10 mouse cellular contexts compared by ENCODE assay signal in genomic region chr8:72257171-72257901, GRCm38 (mm10). TPM values are rescaled to one million over a fixed set of nuclear protein-coding genes. Genes with fewer than 3 reads are reported as not detected.
A peak's percentile ranks its signal among the peaks of the same experiment; 100 is the strongest.
DNase-seq lines count a peak whose midpoint lies in the region; ATAC-seq and TF ChIP-seq lines count a peak whose summit lies in the region.
"Had no signal": no experiment of that assay in that cellular context is flagged by ENCODE, and none has a peak within 500 bp of the region (broad histone marks: within the 10 kb centered on the region; RNA-seq: fewer than 3 reads in every experiment).

No protein-coding gene starts in this region.

- H3K9me3 ChIP-seq in hindbrain, embryonic 11.5 days (ENCODE audit: control insufficient read depth, low read length) = no peaks in the 10 kb centered on the region
- H3K9me3 ChIP-seq: neural tube, embryonic 13.5 days had no signal

- H3K4me2 ChIP-seq in hindbrain, embryonic 11.5 days (replicated peaks; ENCODE audit: low read depth, low read length) = no peak overlapping the region
- H3K4me2 ChIP-seq: neural tube, embryonic 13.5 days had no signal

- no peak for TF ChIP-seq EP300 in heart, adult 2 months (IDR thresholded peaks at IDR 0.05; ENCODE audit: insufficient read depth, low read depth, low read length)

- intact Hi-C loops in heart, adult 2 months (cut with DNase I) = loop anchor here (5.0 kb wide), 1 partner anchor 80 kb away; no protein-coding TSS in a partner anchor
- intact Hi-C loops in heart, postnatal 25 days (cut with DNase I) = no loop called here
- intact Hi-C loops in gastrocnemius, postnatal 14 days (cut with DNase I; ENCODE audit: low total_unique reads) = no loop called here

- DNase-seq in heart, adult 2 months = no peak
- no peak for DNase-seq in heart, postnatal 25 days (ENCODE audit: low spot score)
- DNase-seq in A20 (ENCODE audit: low read depth, low spot score) = peak; percentile 58
- peak; percentile 59 for DNase-seq in brain, embryonic 14.5 days (ENCODE audit: low read depth)
- peak; percentile 67 for DNase-seq in hindbrain, embryonic 11.5 days (ENCODE audit: low spot score)
- peak; percentile 40 to 63 for DNase-seq in lung, postnatal 4 days
- peak; percentile 54 to 57 for DNase-seq in spleen, postnatal 36 days (ENCODE audit: low spot score in 2 of 2)
- no peak for DNase-seq in gastrocnemius, postnatal 14 days

- WGBS in heart, adult 2 months = 55% methylated on average over 7 of the region's 7 CpGs
- WGBS in hindbrain, embryonic 11.5 days = 58% methylated on average over 7 of the region's 7 CpGs

- peak; percentile 51 for ATAC-seq in hindbrain, embryonic 11.5 days (ENCODE audit: low FRiP score)

- H3K4me1 ChIP-seq in heart, adult 2 months (ENCODE audit: control insufficient read depth, insufficient read depth, low read length) = peaks cover 15% of the 10 kb centered on the region
- no peaks in the 10 kb centered on the region for H3K4me1 ChIP-seq in hindbrain, embryonic 11.5 days (replicated peaks; ENCODE audit: control insufficient read depth, insufficient read depth, low read length)

- no peaks in the 10 kb centered on the region for H3K27me3 ChIP-seq in heart, adult 2 months (ENCODE audit: control insufficient read depth, insufficient read depth, low read length)
- no peaks in the 10 kb centered on the region for H3K27me3 ChIP-seq in hindbrain, embryonic 11.5 days (ENCODE audit: control insufficient read depth, insufficient read depth, low read length)
- H3K27me3 ChIP-seq: neural tube, embryonic 13.5 days had no signal

- TF ChIP-seq POLR2A in heart, adult 2 months (IDR thresholded peaks at IDR 0.05; ENCODE audit: insufficient read depth, low read depth, low read length) = no peak
- TF ChIP-seq POLR2A in brain, embryonic 14.5 days (IDR thresholded peaks at IDR 0.05; ENCODE audit: borderline replicate concordance, extremely low read depth, insufficient read depth, insufficient read length, poor library complexity, severe bottlenecking) = no peak

- H3K36me3 ChIP-seq in heart, adult 2 months (ENCODE audit: control insufficient read depth, insufficient read depth, low read length) = peaks cover 2% of the 10 kb centered on the region; the same call in 1 of the 2 replicates
- H3K36me3 ChIP-seq in hindbrain, embryonic 11.5 days (ENCODE audit: control insufficient read depth, insufficient read depth, low read length) = 0 out of 2 replicates have a peak, but pooled peaks cover 3% of the 10 kb centered on the region

- H3K9ac ChIP-seq in heart, adult 2 months (ENCODE audit: low read depth, low read length) = no peak overlapping the region
- no peak overlapping the region for H3K9ac ChIP-seq in hindbrain, embryonic 11.5 days (ENCODE audit: low read depth, low read length)
- H3K9ac ChIP-seq: neural tube, embryonic 13.5 days had no signal

- no peaks in the 10 kb centered on the region for H3K79me2 ChIP-seq in heart, adult 2 months (replicated peaks; ENCODE audit: control insufficient read depth, insufficient read depth, low read length)

- no peak overlapping the region for H3K4me3 ChIP-seq in heart, adult 2 months
- H3K4me3 ChIP-seq in hindbrain, embryonic 11.5 days (ENCODE audit: low read depth, low read length) = no peak overlapping the region
- H3K4me3 ChIP-seq: neural tube, embryonic 13.5 days had no signal

- TF ChIP-seq CTCF in heart, adult 2 months (IDR thresholded peaks at IDR 0.05) = peak; percentile 70
- TF ChIP-seq CTCF in brain, embryonic 14.5 days (IDR thresholded peaks at IDR 0.05; ENCODE audit: borderline replicate concordance, extremely low read depth, insufficient read depth, insufficient read length) = peak; percentile 69

- no peak overlapping the region for H3K27ac ChIP-seq in heart, adult 2 months
- H3K27ac ChIP-seq in hindbrain, embryonic 11.5 days (ENCODE audit: low read depth, low read length) = no peak overlapping the region
- H3K27ac ChIP-seq: neural tube, embryonic 13.5 days had no signal

RNA-seq across cellular contexts. Expression of gene Ap1m1, which starts 17.5 kb away (rescaled TPM):
- 10 to 100 TPM; 44.6 to 48.8 TPM for total RNA-seq in heart, adult 2 months (2021)
- 74.3 and 77.0 TPM in 2 replicates for polyA plus RNA-seq in heart, adult 2 months (2012; rRNA removed)
- 10 to 100 TPM; 44.0 to 46.1 TPM for total RNA-seq in heart, postnatal 25 days (2021)
- polyA plus RNA-seq in brain, embryonic 14.5 days (2012; rRNA removed) = 242 and 254 TPM in 2 replicates
- polyA plus RNA-seq in hindbrain, embryonic 11.5 days (2014; fragmentation: Nextera tagmentation; extraction: Ambion mirVana) = 174 and 175 TPM in 2 replicates
- 10 to 100 TPM; 24.7 to 27.2 TPM for total RNA-seq in gastrocnemius, postnatal 14 days (2021)

RNA-seq across cellular contexts. Expression of gene Fam32a, which starts 37.8 kb away (rescaled TPM):
- total RNA-seq in heart, adult 2 months (2021) = 10 to 100 TPM; 21.4 to 23.2 TPM
- 21.2 and 29.9 TPM in 2 replicates for polyA plus RNA-seq in heart, adult 2 months (2012; rRNA removed)
- total RNA-seq in heart, postnatal 25 days (2021) = 10 to 100 TPM; 20.4 to 20.7 TPM
- polyA plus RNA-seq in brain, embryonic 14.5 days (2012; rRNA removed) = 89.1 and 103 TPM in 2 replicates
- 75.9 and 78.9 TPM in 2 replicates for polyA plus RNA-seq in hindbrain, embryonic 11.5 days (2014; fragmentation: Nextera tagmentation; extraction: Ambion mirVana)
- 10 to 100 TPM; 10.9 to 13.4 TPM for total RNA-seq in gastrocnemius, postnatal 14 days (2021)

RNA-seq across cellular contexts. Expression of gene Gm11034, which starts 43.9 kb away (rescaled TPM):
- total RNA-seq in heart, adult 2 months (2021) = not detected
- not detected in 2 replicates for polyA plus RNA-seq in heart, adult 2 months (2012; rRNA removed)
- not detected for total RNA-seq in heart, postnatal 25 days (2021)
- not detected in 2 replicates for polyA plus RNA-seq in brain, embryonic 14.5 days (2012; rRNA removed)
- polyA plus RNA-seq in hindbrain, embryonic 11.5 days (2014; fragmentation: Nextera tagmentation; extraction: Ambion mirVana) = not detected in 2 replicates
- total RNA-seq in gastrocnemius, postnatal 14 days (2021) = not detected
- polyA plus RNA-seq: heart, embryonic 14.5 days; neural tube, embryonic 13.5 days had no signal

RNA-seq across cellular contexts. Expression of gene Cib3, which starts 44.7 kb away (rescaled TPM):
- 1 to 10 TPM in 1 of 2 experiments, under 1 TPM in 1; 0.66 to 1.5 TPM for total RNA-seq in heart, adult 2 months (2021)
- polyA plus RNA-seq in heart, adult 2 months (2012; rRNA removed) = 1.1 TPM in 2 replicates
- total RNA-seq in heart, postnatal 25 days (2021) = under 1 TPM in 1 of 2 experiments, not detected in 1; 0.49 TPM
- polyA plus RNA-seq in brain, embryonic 14.5 days (2012; rRNA removed) = not detected in 2 replicates
- polyA plus RNA-seq in hindbrain, embryonic 11.5 days (2014; fragmentation: Nextera tagmentation; extraction: Ambion mirVana) = not detected in 2 replicates
- not detected for total RNA-seq in gastrocnemius, postnatal 14 days (2021)
- polyA plus RNA-seq: heart, embryonic 14.5 days; neural tube, embryonic 13.5 days had no signal

RNA-seq across cellular contexts. Expression of gene Gm10282, which starts 47.7 kb away (rescaled TPM):
- 1 to 10 TPM; 6.7 to 8.5 TPM for total RNA-seq in heart, adult 2 months (2021)
- 1.1 and 2.9 TPM in 2 replicates for polyA plus RNA-seq in heart, adult 2 months (2012; rRNA removed)
- total RNA-seq in heart, postnatal 25 days (2021) = 10 to 100 TPM in 1 of 2 experiments, 1 to 10 TPM in 1; 7.6 to 10.1 TPM
- polyA plus RNA-seq in brain, embryonic 14.5 days (2012; rRNA removed) = 11.5 and 14.3 TPM in 2 replicates
- 32.2 and 35.1 TPM in 2 replicates for polyA plus RNA-seq in hindbrain, embryonic 11.5 days (2014; fragmentation: Nextera tagmentation; extraction: Ambion mirVana)
- total RNA-seq in gastrocnemius, postnatal 14 days (2021) = 1 to 10 TPM; 5.1 to 7.5 TPM

Comparison
In these comparisons a context has a peak if more than half of its experiments do, and no peak if none do; other contexts are left out.
1. DNase-seq: peak in A20 (single experiment), brain, embryonic 14.5 days (single experiment), hindbrain, embryonic 11.5 days (single experiment), lung, postnatal 4 days (2 of 2) and spleen, postnatal 36 days (2 of 2); none in heart, adult 2 months (0 of 2), heart, postnatal 25 days (single experiment) and gastrocnemius, postnatal 14 days (single experiment).